Mouse (Mus musculus) kidney, embryonic 16.5 days (tissue): Measurements from ENCODE around the gene Lekr1. TPM values are rescaled to one million over a fixed set of nuclear protein-coding genes. Genes with fewer than 3 reads are reported as not detected.

Experiments used
- ATAC-seq: fragments of 200-750 bp; cut with Nextera tagmentation; 2 replicates; pipeline ENCODE4 v1.8.0; 2017; ENCODE audit warnings: moderate TSS enrichment; ENCODE audit not compliant: low FRiP score, low TSS enrichment
- H3K27ac ChIP-seq: fragments of 300-500 bp; sonication (generic); 2 replicates; pipeline ENCODE4 v1.5.1; 2014; ENCODE audit warnings: low read length
- H3K27me3 ChIP-seq: fragments of 300-500 bp; sonication (generic); 2 replicates; pipeline ENCODE4 v1.6.1; 2014; ENCODE audit warnings: low read length, control low read depth, mixed read lengths; ENCODE audit not compliant: insufficient read depth
- H3K36me3 ChIP-seq: fragments of 300-500 bp; sonication (generic); 2 replicates; pipeline ENCODE4 v1.6.1; 2014; ENCODE audit warnings: low read length, control low read depth, mixed read lengths; ENCODE audit not compliant: insufficient read depth
- H3K4me1 ChIP-seq: fragments of 300-500 bp; sonication (generic); 2 replicates; pipeline ENCODE4 v1.6.1; 2014; ENCODE audit warnings: low read length, control low read depth, mixed read lengths; ENCODE audit not compliant: insufficient read depth
- H3K4me2 ChIP-seq: fragments of 300-500 bp; sonication (generic); replicated peaks from 2 replicates; pipeline ENCODE4 v1.6.1; 2014; ENCODE audit warnings: low read depth, low read length
- H3K4me3 ChIP-seq: fragments of 300-500 bp; sonication (generic); 2 replicates; pipeline ENCODE4 v1.5.1; 2014; ENCODE audit warnings: mild to moderate bottlenecking, low read length
- H3K9ac ChIP-seq: fragments of 300-500 bp; sonication (generic); replicated peaks from 2 replicates; pipeline ENCODE4 v1.6.1; 2014; ENCODE audit warnings: low read length
- H3K9me3 ChIP-seq: fragments of 300-500 bp; sonication (generic); 2 replicates; pipeline ENCODE4 v1.6.1; 2016; ENCODE audit warnings: low read length, control low read depth
- WGBS: fragments of 180-500 bp; shearing (Covaris S2); extraction: QIAGEN DNeasy Blood & Tissue Kit; methylation state at CpG from one replicate; pipeline ENCODE4 v1.1.7; 2014; 5-methylcytosine and 5-hydroxymethylcytosine counted together
- polyA plus RNA-seq: library from polyadenylated mRNA; unstranded; fragments of >200 nt; fragmentation: Nextera tagmentation; extraction: Ambion mirVana; gene quantifications from 2 replicates; pipeline ENCODE4 v1.2.1, GENCODE M21; 2015

The Lekr1 gene
- polyA plus RNA-seq, 1 experiment from 2014 or later = 7.7 TPM

GRCm38 (mm10) chr3:65793561-65793960, 127.5 kb downstream of the Lekr1 start:
- Histone ChIP-seq H3K4me1 (no peaks in the 10 kb centered on the region), H3K4me3 (no peak overlapping the region), H3K4me2 (no peak overlapping the region), H3K27ac (no peak overlapping the region), H3K9me3 (no peaks in the 10 kb centered on the region), H3K36me3 (no peaks in the 10 kb centered on the region), H3K27me3 (no peaks in the 10 kb centered on the region), H3K9ac (no peak overlapping the region)
- no peak for ATAC-seq
- 80% methylated on average over 4 of the region's 4 CpGs for WGBS

- Histone ChIP-seq H3K27ac (no peak overlapping the region), H3K4me1 (no peaks in the 10 kb centered on the region), H3K4me3 (no peak overlapping the region), H3K9me3 (no peaks in the 10 kb centered on the region), H3K27me3 (no peaks in the 10 kb centered on the region), H3K4me2 (no peak overlapping the region), H3K36me3 (no peaks in the 10 kb centered on the region), H3K9ac (no peak overlapping the region)
- 91% methylated on average over 2 of the region's 2 CpGs for WGBS
- no peak for ATAC-seq
Measured at GRCm38 (mm10) chr3:65794711-65795110, 128.7 kb downstream of the Lekr1 start.

DNA sequence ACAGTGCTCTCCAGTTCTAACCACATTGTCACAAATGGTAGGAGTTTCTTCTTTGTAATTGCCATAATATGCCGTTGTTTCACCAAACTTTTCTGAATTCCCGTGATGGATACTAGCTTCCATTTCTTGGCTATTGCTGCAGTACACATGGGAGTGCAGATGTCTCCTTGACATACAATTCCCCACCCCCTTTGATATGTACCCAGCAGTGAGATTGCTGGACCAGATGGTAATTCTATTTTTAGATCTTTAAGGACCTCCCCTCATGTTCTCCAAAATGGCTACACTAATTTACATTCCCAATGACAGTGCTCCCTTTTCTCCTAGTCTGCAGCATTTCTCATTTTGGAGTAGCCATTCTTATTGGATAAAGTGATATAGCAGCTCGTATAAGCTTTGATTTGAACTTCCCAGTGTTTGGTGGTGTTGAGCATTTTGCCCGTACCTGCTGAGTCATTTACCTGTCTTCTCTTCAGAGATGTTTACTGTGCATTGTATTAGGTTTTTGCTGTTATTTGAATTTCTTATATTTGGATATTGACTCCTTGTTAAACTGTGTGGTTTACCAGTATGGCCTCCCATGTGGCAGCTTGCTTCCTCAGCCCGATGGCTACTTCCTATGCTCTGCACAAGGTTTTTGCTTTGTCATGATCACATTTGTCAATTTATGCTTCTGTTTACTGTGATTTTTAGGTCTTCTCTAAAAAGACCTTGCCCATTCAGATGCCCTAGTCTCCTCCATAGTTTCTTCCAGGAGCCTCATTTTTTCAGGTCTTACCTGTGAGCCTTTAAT, 131.5 kb downstream of the Lekr1 start:
- no peak for ATAC-seq
- no peaks in the 10 kb centered on the region for H3K9me3 ChIP-seq
- no peaks in the 10 kb centered on the region for H3K36me3 ChIP-seq
- 89% methylated on average over 5 of the region's 5 CpGs for WGBS
- H3K27ac ChIP-seq = no peak overlapping the region
- no peak overlapping the region for H3K9ac ChIP-seq
- H3K4me2 ChIP-seq = no peak overlapping the region
- no peaks in the 10 kb centered on the region for H3K4me1 ChIP-seq
- H3K27me3 ChIP-seq = no peaks in the 10 kb centered on the region
- H3K4me3 ChIP-seq = no peak overlapping the region

- Histone ChIP-seq H3K9ac (no peak overlapping the region), H3K27ac (no peak overlapping the region), H3K36me3 (no peaks in the 10 kb centered on the region), H3K27me3 (no peaks in the 10 kb centered on the region), H3K4me1 (no peaks in the 10 kb centered on the region), H3K4me2 (no peak overlapping the region), H3K4me3 (no peak overlapping the region), H3K9me3 (no peaks in the 10 kb centered on the region)
- WGBS = 83% methylated on average over 4 of the region's 4 CpGs
- ATAC-seq = no peak
Measured at GRCm38 (mm10) chr3:65800962-65801361, 134.9 kb downstream of the Lekr1 start.

DNA sequence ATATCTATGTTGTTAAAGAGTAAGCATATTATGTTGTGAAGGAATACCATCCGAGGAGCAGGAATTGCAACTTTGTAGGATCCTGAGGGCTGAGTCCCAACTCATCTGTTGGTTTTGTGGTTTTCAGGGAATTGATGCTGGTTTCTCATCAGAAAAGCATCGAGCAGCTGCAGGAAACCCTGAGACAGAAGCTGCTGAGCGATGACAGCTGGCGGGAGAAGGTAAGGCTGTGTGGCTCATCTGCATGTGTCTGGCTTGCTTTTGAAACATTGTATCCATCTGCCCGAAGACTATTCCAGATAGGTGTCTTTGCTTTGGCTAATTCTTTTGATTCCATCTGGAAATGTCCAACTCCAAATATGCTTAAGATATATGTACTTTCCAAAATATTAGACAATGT, 136.2 kb downstream of the Lekr1 start:
- Histone ChIP-seq H3K4me2 (no peak overlapping the region), H3K4me1 (no peaks in the 10 kb centered on the region), H3K27me3 (no peaks in the 10 kb centered on the region), H3K27ac (no peak overlapping the region), H3K9me3 (no peaks in the 10 kb centered on the region), H3K36me3 (no peaks in the 10 kb centered on the region), H3K4me3 (no peak overlapping the region), H3K9ac (no peak overlapping the region)
- WGBS = 86% methylated on average over 5 of the region's 5 CpGs
- ATAC-seq = no peak

- Histone ChIP-seq H3K27me3 (no peaks in the 10 kb centered on the region), H3K9ac (no peak overlapping the region), H3K4me2 (no peak overlapping the region), H3K36me3 (no peaks in the 10 kb centered on the region), H3K9me3 (no peaks in the 10 kb centered on the region), H3K4me3 (no peak overlapping the region), H3K27ac (no peak overlapping the region), H3K4me1 (no peaks in the 10 kb centered on the region)
- ATAC-seq = no peak; the same call in 1 of the 2 replicates
- WGBS = 58% methylated on average over 5 of the region's 5 CpGs
Measured at GRCm38 (mm10) chr3:65802868-65803267, 136.8 kb downstream of the Lekr1 start.

DNA sequence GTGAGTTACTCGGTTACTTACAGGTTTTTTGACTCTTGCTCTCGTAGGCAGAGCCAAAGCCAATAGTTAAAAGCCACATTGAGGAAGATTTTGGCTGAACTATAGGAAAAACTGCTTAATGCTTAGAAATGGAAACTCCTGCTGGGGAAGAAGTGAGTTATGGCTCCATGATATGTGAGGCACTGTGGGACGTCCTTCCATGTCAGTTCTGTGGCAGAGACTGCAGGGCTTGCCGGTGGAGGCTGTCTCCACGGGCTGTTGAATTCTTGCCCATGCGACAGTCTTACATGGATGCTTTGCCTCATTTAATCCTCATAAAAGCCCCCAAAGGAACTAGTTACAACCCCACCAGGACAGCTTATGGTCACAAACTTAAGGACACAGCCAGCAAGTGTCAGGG, 148.9 kb downstream of the Lekr1 start:
- Histone ChIP-seq H3K27me3 (no peaks in the 10 kb centered on the region), H3K9me3 (no peaks in the 10 kb centered on the region), H3K4me3 (no peak overlapping the region), H3K27ac (no peak overlapping the region), H3K4me1 (peaks cover 1% of the 10 kb centered on the region; the same call in 1 of the 2 replicates), H3K9ac (no peak overlapping the region), H3K36me3 (no peaks in the 10 kb centered on the region), H3K4me2 (no peak overlapping the region)
- peak; percentile 35; the same call in 1 of the 2 replicates for ATAC-seq
- 28% methylated on average over 6 of the region's 6 CpGs for WGBS

- no peak for ATAC-seq
- 85% methylated on average over 10 of the region's 10 CpGs for WGBS
- Histone ChIP-seq H3K36me3 (no peaks in the 10 kb centered on the region), H3K9ac (no peak overlapping the region), H3K4me3 (no peak overlapping the region), H3K27me3 (no peaks in the 10 kb centered on the region), H3K27ac (no peak overlapping the region), H3K9me3 (no peaks in the 10 kb centered on the region), H3K4me1 (peaks cover 3% of the 10 kb centered on the region; the same call in 1 of the 2 replicates), H3K4me2 (no peak overlapping the region)
Measured at GRCm38 (mm10) chr3:65816012-65816411, 150.0 kb downstream of the Lekr1 start.

DNA sequence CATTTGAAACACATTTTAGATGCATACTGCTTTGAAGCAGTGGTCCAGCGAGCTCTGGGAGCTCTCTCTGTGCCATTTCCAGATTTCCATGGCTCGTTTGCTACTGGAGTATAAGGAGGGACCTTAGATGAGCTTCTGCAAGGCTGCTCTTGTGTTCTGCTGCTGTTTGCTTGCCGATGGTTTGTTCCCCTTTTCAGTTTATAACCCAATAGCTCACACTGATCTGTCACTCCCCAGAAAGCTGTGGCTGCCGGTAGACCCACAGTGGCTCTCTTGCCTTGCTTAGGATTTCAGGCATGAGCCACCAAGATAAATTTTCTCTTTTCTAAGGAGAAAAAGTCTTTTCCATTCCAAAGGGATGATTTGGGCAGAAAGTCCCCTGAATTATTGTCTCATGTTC, 152.6 kb downstream of the Lekr1 start:
- Histone ChIP-seq H3K9ac (no peak overlapping the region), H3K36me3 (no peaks in the 10 kb centered on the region), H3K4me1 (peaks cover 3% of the 10 kb centered on the region; the same call in 1 of the 2 replicates), H3K27me3 (no peaks in the 10 kb centered on the region), H3K4me2 (no peak overlapping the region), H3K9me3 (no peaks in the 10 kb centered on the region), H3K27ac (no peak overlapping the region), H3K4me3 (no peak overlapping the region)
- no peak for ATAC-seq
- 64% methylated on average over 4 of the region's 4 CpGs for WGBS

GRCm38 (mm10) chr3:65819841-65820240, 153.8 kb downstream of the Lekr1 start:
- Histone ChIP-seq H3K4me1 (peaks cover 3% of the 10 kb centered on the region; the same call in 1 of the 2 replicates), H3K9ac (no peak overlapping the region), H3K27ac (no peak overlapping the region), H3K4me3 (no peak overlapping the region), H3K4me2 (no peak overlapping the region), H3K36me3 (no peaks in the 10 kb centered on the region), H3K27me3 (no peaks in the 10 kb centered on the region), H3K9me3 (no peaks in the 10 kb centered on the region)
- 27% methylated on average over 6 of the region's 6 CpGs for WGBS
- ATAC-seq = no peak
